In genomic region chr6:34529992-34530391, GRCm38 (mm10) we compare ENCODE assay signal across 20 mouse cellular contexts.
"Had no signal": no experiment of that assay in that cellular context is flagged by ENCODE, and none has a peak within 500 bp of the region (broad histone marks: within the 10 kb centered on the region; RNA-seq: fewer than 3 reads in every experiment).

No protein-coding gene starts in this region.

- H3K4me1 ChIP-seq: midbrain, embryonic 12.5 days; midbrain, embryonic 15.5 days; neural tube, embryonic 12.5 days; neural tube, embryonic 15.5 days had no signal

- H3K9me3 ChIP-seq: intestine, embryonic 15.5 days; limb, embryonic 10.5 days; limb, embryonic 13.5 days; liver, embryonic 12.5 days; liver, embryonic 15.5 days; lung, embryonic 15.5 days; midbrain, embryonic 12.5 days; midbrain, embryonic 15.5 days; neural tube, embryonic 12.5 days; neural tube, embryonic 15.5 days had no signal

- ATAC-seq: intestine, embryonic 15.5 days; liver, embryonic 12.5 days; midbrain, embryonic 15.5 days had no signal

- H3K4me3 ChIP-seq: intestine, embryonic 15.5 days; limb, embryonic 10.5 days; limb, embryonic 13.5 days; liver, embryonic 12.5 days; liver, embryonic 15.5 days; lung, embryonic 15.5 days; midbrain, embryonic 12.5 days; midbrain, embryonic 15.5 days; neural tube, embryonic 12.5 days; neural tube, embryonic 15.5 days had no signal

- DNase-seq: kidney, adult 11 months; kidney, postnatal 14 days; kidney, postnatal 4 days; liver; right cerebral cortex, adult 18-20 months; right cerebral cortex, postnatal 14 days; right cerebral cortex, postnatal 4 days; thymus, postnatal 25 days had no signal

- H3K4me2 ChIP-seq: intestine, embryonic 15.5 days; limb, embryonic 13.5 days; liver, embryonic 12.5 days; liver, embryonic 15.5 days; lung, embryonic 15.5 days; midbrain, embryonic 12.5 days; midbrain, embryonic 15.5 days; neural tube, embryonic 12.5 days; neural tube, embryonic 15.5 days had no signal

- H3K27me3 ChIP-seq: intestine, embryonic 15.5 days; limb, embryonic 13.5 days; lung, embryonic 15.5 days; midbrain, embryonic 12.5 days; midbrain, embryonic 15.5 days; neural tube, embryonic 12.5 days; neural tube, embryonic 15.5 days had no signal

- H3K9ac ChIP-seq: intestine, embryonic 15.5 days; limb, embryonic 13.5 days; liver, embryonic 12.5 days; liver, embryonic 15.5 days; lung, embryonic 15.5 days; midbrain, embryonic 12.5 days; midbrain, embryonic 15.5 days; neural tube, embryonic 12.5 days; neural tube, embryonic 15.5 days had no signal

- H3K36me3 ChIP-seq: intestine, embryonic 15.5 days; limb, embryonic 10.5 days; limb, embryonic 13.5 days; liver, embryonic 12.5 days; liver, embryonic 15.5 days; lung, embryonic 15.5 days; midbrain, embryonic 12.5 days; midbrain, embryonic 15.5 days; neural tube, embryonic 12.5 days; neural tube, embryonic 15.5 days had no signal

- H3K27ac ChIP-seq: intestine, embryonic 15.5 days; limb, embryonic 10.5 days; limb, embryonic 13.5 days; liver, embryonic 12.5 days; liver, embryonic 15.5 days; lung, embryonic 15.5 days; macrophage; midbrain, embryonic 12.5 days; midbrain, embryonic 15.5 days; neural tube, embryonic 12.5 days; neural tube, embryonic 15.5 days; stomach, postnatal 0 days had no signal
